Mouse (Mus musculus) thymus, adult 18-20 months (tissue): ENCODE data around the gene Actr1b.

ENCODE experiments used
- DNase-seq, 2 experiments: peaks; one replicate each; pipeline ENCODE4 v3.0.0; 2022; ENCODE audit warnings: mixed read lengths in 2 of 2

Actr1b gene

GRCm38 (mm10) chr1:36714311-36714710, at the start of gene Actr1b:
Actr1b (minus strand) TSS chr1:36714422.
- no peak for DNase-seq

GRCm38 (mm10) chr1:36761568-36761967, 47.3 kb upstream of the Actr1b start, which contains the start of gene Zap70:
Zap70 (plus strand) TSS chr1:36761798.
- DNase-seq, result peak; percentile 67 to 84

- no peak for DNase-seq
Observed at GRCm38 (mm10) chr1:36761061-36761460, 46.8 kb upstream of the Actr1b start.

- no peak for DNase-seq
Observed at GRCm38 (mm10) chr1:36760401-36760800, 46.2 kb upstream of the Actr1b start.

- no peak for DNase-seq
Observed at GRCm38 (mm10) chr1:36759076-36759475, 44.9 kb upstream of the Actr1b start.

- no peak for DNase-seq
Observed at GRCm38 (mm10) chr1:36758553-36758952, 44.3 kb upstream of the Actr1b start.

GRCm38 (mm10) chr1:36753932-36754675, 39.9 kb upstream of the Actr1b start:
- DNase-seq, result no peak

GRCm38 (mm10) chr1:36746452-36746851, 32.2 kb upstream of the Actr1b start:
- DNase-seq, result no peak

- DNase-seq, result no peak
Observed at GRCm38 (mm10) chr1:36745661-36746060, 31.4 kb upstream of the Actr1b start.

GRCm38 (mm10) chr1:36744268-36744944, 30.2 kb upstream of the Actr1b start:
- peak; percentile 60 to 71 for DNase-seq

- DNase-seq, result no peak
Observed at GRCm38 (mm10) chr1:36743046-36743445, 28.8 kb upstream of the Actr1b start.

- no peak for DNase-seq
Observed at GRCm38 (mm10) chr1:36739231-36739630, 25.0 kb upstream of the Actr1b start.

GRCm38 (mm10) chr1:36737300-36737699, 23.1 kb upstream of the Actr1b start:
- DNase-seq, result peak; percentile 53 to 67

GRCm38 (mm10) chr1:36724057-36724431, 9.8 kb upstream of the Actr1b start:
- DNase-seq, result no peak

- DNase-seq, result peak in 1 of 2 experiments; percentile 16
Observed at GRCm38 (mm10) chr1:36723146-36724056, 9.2 kb upstream of the Actr1b start.

- no peak for DNase-seq
Observed at GRCm38 (mm10) chr1:36718786-36719185, 4.6 kb upstream of the Actr1b start.

- no peak for DNase-seq
Observed at GRCm38 (mm10) chr1:36711104-36711503, 3.1 kb downstream of the Actr1b start.

- peak; percentile 97 to 99 for DNase-seq
Observed at GRCm38 (mm10) chr1:36709854-36710280, 4.4 kb downstream of the Actr1b start, which contains the start of gene 4933424G06Rik. 4933424G06Rik (plus strand) TSS chr1:36710149.

- peak; percentile 21 to 44 for DNase-seq
Observed at GRCm38 (mm10) chr1:36709055-36709853, 5.0 kb downstream of the Actr1b start.

- no peak for DNase-seq
Observed at GRCm38 (mm10) chr1:36708626-36709025, 5.6 kb downstream of the Actr1b start.

GRCm38 (mm10) chr1:36707797-36708196, 6.4 kb downstream of the Actr1b start:
- no peak for DNase-seq

GRCm38 (mm10) chr1:36707166-36707565, 7.1 kb downstream of the Actr1b start:
- no peak for DNase-seq
